Mouse (Mus musculus) gastrocnemius, postnatal 14 days (tissue): ENCODE measurements around the gene Kalrn. TPM values are rescaled to one million over a fixed set of nuclear protein-coding genes. Genes with fewer than 3 reads are reported as not detected.

Experiments used
- DNase-seq: peaks from one replicate; pipeline ENCODE4 v3.0.0; 2021; ENCODE audit warnings: mixed read lengths
- intact Hi-C: fragments of 180-260 bp; cut with DNase I; formaldehyde crosslinking; loops from one replicate; pipeline ENCODE4 v1.15.1; 2025; ENCODE audit warnings: low total_unique reads
- total RNA-seq, 2 experiments: library from RNA; stranded (reverse); gene quantifications; 2 replicates each; pipeline ENCODE4 v1.2.3; 2021

The Kalrn gene
- total RNA-seq, 2 experiments from 2014 or later = 16.3 to 20.2 TPM

DNA sequence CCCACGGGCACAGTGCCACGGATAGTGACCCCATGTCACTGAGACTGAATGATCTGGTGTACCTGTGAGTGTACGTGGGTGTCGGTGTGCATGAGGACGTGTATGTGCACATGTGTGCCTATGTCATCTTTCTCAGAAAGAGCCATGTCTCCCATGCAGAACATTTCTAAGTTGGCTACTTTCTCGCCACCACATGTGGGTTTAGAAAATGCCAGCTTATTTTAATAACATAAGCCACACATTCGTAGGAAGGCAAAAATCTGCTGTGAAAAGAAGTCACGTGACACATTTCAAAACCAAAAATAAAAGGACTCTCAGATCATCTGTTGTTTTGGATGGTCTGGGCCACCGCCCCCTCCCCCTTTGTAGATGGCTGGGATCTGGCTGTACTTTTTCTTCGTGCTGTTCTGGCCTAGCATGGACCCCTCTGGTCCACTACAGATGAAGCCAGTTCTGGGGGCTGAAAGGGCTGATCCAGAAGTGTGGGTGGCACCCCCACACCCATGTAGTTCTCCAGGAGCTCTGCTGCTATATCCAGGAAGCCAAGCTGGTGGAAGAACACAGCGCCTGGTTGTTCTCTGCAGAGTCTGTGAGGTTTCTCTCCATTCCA is 400.7 kb downstream of the Kalrn start:
- intact Hi-C loops = no loop called here
- no peak for DNase-seq

DNA sequence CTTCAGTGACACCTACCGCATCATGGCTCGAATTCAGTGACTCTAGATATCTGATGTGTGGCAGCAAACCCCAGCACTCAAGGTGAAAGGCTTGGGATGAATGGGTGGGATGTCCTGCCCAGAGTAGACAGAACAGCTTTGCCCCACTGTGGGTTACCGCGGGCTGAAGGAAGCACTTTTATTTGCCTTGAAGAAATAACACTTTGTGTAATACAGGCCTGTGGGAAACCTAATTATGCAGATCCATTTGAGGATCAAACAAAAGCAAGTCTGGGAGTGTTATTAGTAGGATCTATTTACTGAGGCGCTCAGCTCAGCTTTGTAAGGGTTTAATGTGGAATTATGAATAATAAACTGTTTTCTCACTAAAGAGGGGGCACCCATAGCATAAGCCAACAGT is 406.3 kb downstream of the Kalrn start:
- no peak for DNase-seq
- intact Hi-C loops = no loop called here

DNA sequence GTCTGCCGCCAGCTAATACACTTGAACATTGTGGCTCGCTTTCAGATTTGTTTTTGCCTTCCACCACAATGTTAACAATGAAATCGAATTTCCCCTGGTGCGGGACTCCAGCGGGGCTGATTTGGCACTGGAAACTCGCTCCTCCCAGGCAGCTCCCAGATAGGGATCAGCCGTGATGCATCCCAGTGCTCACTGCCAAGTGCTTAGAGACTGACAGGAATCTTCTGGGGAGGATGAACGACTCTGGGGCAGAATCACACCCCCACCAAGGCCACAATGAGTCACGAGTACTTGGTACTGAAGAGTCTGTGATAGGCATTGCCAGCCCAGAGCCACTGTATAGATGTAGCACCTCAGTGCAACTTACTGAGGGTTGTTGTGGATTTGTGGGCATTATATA is 410.2 kb downstream of the Kalrn start:
- no peak for DNase-seq
- intact Hi-C loops = no loop called here

DNA sequence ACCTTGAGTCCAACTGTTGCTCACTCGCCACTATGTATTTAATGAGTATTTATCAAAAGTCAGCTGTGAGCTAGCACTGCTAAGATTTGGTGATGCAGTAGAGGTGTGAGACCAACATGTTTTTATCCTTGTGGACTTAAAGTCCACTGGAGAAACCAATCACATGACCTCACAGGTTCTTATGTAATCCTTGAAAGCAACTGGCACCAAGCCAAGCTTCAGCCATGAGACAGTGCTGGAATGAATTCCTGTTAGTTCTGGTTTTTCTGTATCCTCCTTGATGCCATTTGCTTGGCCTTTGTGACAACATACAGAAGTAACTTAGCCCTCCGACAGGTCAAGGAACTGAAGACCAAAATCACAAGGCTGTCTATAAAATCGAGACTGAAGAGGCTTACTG is 413.8 kb downstream of the Kalrn start:
- intact Hi-C loops = no loop called here
- DNase-seq = no peak

DNA sequence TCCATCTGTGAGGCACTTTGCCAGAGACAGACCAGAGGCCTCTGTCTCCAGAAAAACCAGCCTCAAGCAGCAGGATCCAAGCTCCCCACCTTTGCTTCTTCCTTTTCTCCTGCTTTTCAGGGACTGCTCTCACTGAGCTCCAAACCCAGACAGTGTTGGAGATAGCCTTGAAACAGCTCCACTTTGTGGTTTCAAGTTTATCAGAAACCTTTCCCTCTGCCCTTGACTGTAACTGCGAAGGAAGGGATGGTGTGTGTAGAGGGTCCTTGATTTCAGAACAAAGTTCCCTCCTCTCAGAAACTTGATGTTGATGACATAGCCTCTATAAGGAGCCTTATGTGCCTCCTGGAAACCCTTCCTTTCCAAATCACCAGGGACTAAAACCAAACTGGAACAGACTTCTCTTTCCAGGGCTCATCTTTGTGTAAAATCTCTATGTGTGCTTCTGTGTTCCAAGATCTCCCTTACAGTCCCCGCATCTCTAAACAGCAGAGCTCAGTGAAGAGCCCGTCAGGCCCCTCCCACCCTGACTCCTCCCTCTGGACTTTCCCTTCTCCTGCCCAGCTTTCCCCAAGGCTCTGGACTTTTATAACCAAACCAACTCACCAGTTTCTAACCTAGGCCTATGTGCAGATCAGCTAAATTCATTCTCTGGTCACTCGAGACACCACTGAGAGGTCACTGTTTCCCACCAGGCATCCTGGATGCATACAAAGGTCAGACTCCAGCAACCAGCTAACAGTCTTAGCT is 415.8 kb downstream of the Kalrn start:
- intact Hi-C loops = no loop called here
- DNase-seq = no peak

DNA sequence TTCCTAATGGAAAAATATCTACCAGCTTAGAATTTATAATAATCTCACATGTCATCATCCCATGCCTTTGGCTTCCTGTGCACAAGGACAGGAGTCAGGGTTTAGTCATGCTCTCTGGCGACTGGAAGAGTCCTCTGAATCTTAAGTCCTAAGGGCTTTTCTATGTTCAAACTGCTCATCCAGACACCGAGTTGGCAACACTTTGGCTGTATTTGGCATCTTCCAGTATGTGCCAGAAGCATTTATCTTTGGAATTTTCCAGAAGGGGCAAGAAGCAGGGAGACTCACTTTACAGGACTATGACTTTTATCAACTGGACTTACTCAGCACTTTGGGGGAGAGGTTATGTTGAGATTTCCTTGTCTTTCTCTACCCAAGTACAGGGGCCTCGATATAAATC is 417.6 kb downstream of the Kalrn start:
- intact Hi-C loops = no loop called here
- no peak for DNase-seq

DNA sequence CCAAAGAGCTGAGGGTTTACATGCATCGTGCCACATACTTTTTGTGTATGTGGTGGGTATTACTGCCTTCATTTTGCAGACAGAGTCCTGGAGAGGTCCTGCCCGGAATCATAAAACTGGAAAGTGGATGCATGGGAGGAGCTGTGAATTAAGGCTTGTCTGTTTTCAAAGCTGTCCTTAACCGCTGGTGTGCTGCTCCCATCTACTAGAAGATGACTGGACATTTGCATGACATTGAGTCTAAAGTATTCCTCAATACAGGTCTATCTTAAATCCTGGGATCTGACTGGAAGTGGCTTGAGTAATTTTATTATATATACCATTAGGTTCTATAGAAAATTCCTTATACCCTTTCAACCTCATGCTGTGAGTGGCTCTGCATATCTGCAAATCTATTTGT is 418.4 kb downstream of the Kalrn start:
- DNase-seq = no peak
- intact Hi-C loops = no loop called here

DNA sequence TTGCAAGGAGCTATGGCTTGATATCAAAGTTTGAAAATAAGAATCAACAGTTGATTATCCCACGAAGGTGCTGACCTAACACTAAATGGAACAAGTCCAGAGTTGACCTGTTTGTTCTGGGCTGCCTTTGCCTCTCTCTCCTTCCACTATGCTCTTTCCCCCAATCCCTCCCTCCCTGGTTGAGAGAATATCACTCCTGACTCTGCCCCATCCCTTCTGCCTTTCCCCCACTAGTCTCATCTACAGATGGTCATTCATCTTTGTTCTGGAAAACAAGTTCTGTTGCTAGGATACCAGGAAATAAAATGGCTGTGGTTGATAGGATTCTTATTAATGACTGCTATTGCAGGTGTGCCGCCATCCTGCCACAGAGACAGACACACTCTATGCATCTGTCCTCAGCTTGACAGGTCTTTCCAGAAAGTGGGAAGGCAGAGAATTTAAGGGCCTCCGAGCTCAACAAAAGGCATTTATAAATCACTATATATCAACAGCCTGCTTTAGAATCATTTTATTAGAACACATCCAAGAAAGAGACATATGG is 421.7 kb downstream of the Kalrn start:
- DNase-seq = no peak
- intact Hi-C loops = no loop called here

DNA sequence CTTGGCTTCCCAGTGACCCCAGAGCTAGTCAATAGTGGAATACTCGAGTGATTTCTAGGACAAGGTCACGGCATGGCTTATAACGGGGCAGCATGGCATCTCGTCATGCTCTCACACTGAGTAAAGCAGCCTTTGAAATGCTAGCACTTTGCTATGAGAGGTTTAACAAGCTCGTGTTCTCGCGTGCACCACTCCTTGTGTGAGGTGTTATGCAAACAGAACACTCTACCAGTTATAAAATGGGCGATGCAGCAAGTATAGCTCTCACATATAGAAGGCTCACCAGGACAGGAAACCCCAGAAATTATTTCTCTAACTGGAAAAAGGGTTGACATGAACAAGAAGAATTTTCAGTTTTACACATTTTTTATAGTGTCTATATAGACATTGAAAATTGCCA is 431.7 kb downstream of the Kalrn start:
- intact Hi-C loops = no loop called here

DNA sequence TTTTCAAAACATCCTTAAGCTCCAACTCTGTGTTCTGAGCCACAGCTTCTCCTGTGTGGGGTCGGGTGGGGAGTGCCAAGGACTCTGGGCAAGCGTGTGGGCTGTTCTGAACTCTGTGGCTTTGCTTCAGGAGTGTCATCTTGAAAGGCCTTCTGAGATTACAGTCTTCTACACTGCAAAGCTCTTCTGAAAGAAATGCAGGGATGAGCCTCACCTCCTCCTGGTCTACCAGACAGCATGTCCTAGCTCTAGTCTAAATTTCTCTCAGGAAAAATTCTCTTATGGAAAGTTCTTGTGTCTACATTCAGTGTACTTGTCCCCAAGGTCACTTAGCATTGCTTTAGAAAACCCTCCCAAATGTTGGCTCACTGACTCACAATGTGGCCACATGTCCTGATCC is 438.3 kb downstream of the Kalrn start:
- intact Hi-C loops = no loop called here
- DNase-seq = no peak

More for the DNA sequence above, 431.7 kb downstream of the Kalrn start:
- DNase-seq = no peak

DNA sequence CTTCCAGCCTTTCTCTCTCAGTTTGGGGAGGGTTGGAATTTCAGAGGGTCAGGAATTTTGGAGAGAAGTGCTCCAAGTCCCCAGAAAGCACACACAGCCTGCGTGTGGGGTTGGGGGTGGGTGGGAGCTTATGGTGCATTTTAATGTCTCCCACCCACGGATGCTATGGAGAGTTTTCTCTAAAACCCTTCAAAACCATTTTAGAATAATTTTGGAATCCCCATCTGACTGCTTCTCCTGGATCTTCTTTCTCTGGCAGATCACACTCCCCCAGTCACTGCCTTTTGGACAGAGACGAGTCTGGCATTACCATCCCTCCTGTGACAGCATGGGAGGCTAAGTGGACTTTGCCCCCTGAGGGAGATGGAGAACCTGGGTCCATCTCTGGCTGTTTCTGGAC is 438.7 kb downstream of the Kalrn start:
- no peak for DNase-seq

DNA sequence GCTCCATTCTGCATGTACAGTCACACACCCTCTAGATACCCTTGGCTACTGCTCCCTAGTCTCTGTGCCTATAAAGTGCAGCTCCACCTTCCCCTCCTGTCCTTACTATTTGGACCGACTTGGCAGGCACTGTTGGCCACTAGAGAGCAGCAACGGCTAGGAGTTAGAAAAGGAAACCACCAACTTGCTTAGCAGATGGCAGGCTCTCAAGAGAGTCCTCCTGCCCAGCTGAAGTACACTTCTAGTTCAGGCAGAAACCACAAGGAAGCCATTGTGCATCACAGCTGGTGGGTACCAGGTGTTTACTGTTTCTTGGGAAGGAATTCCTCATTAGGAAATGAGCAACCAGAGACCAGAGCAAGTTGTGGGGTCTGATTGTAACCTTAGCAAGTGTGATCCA is 447.7 kb downstream of the Kalrn start:
- DNase-seq = peak; percentile 73
- intact Hi-C loops = loop anchor here (1.0 to 10.0 kb wide), 3 partner anchors 57 to 300 kb away; no protein-coding TSS in a partner anchor

More for the DNA sequence above, 438.7 kb downstream of the Kalrn start:
- intact Hi-C loops = no loop called here

DNA sequence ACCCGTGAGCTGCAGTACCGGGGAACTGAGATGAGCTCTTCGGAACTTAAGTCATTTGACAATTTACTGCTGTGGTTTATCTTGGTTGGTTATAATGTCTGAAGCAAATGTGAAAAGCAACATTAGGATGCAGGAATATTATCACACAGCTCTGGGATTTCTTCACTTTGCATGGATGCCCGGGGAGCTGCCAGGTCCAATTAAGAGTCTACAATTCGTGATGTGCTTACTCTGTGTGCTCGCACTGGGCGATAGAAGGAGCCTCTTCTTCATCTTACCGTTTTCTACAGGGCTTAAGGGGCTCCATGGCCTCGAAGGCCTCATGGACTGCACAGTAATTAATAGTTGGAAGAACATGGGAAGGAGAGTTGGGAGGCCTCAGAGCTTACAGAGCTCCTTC is 450.8 kb downstream of the Kalrn start:
- intact Hi-C loops = loop anchor here (10.0 kb wide), 1 partner anchor 172 kb away; no protein-coding TSS in a partner anchor
- DNase-seq = no peak

DNA sequence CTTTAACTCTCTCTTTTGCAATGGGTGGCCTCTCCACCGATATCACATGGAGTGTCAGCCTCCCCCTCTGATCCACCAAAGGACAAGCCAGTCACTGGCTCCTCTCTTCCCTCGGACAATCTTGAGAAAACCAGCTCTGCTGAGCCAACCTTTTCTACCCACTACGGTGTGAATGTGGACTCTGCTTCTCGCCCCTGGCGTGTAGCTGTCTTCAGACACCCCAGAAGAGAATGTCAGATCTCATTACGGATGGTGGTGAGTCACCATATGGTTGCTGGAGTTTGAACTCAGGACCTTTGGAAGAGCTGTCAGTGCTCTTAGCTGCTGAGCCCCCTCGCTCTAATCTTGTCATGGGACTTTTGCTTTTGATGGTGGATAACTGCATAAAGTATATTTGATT is 452.0 kb downstream of the Kalrn start:
- DNase-seq = no peak
- intact Hi-C loops = loop anchor here (10.0 kb wide), 1 partner anchor 174 kb away; no protein-coding TSS in a partner anchor

DNA sequence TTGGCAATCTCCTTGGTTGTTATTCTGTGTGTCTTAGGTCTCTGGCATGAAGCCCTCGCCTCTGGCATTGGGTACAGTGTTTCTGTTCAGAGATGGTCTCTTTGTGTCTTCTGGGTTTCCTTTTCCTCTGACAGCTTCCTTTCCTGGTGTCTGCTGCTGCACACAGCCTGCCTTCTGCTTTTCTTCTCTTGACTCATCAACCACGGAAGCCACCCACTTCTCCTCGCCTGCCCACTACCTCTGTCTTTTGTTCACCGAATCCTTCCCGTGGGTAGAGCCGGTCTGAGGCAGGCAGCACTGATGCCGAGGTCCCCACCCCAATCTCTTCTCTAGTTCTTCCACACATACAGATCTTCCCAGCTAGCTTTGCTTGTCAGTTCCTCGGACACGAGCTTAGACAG is 452.5 kb downstream of the Kalrn start:
- intact Hi-C loops = loop anchor here (10.0 kb wide), 1 partner anchor 174 kb away; no protein-coding TSS in a partner anchor
- DNase-seq = no peak

DNA sequence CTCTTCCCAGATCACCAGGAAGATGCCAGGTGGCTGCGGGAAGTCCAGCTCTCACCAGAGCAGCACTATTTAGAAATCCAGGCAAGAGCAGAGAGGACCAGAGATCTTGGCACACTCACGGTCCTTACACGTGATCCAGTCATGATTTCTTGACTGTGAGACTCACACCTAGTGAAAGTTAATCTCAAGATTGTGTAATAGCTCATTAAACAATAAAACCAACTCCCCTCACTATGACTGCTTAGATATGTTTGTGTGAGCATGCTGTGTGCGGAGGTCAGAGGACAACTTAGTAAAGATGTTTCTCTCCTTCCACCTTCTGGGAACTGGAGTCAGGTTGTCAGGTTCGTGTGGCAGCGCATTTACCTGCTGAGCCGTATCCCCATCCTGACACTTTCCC is 453.5 kb downstream of the Kalrn start:
- DNase-seq = no peak
- intact Hi-C loops = loop anchor here (10.0 kb wide), 1 partner anchor 175 kb away; no protein-coding TSS in a partner anchor

DNA sequence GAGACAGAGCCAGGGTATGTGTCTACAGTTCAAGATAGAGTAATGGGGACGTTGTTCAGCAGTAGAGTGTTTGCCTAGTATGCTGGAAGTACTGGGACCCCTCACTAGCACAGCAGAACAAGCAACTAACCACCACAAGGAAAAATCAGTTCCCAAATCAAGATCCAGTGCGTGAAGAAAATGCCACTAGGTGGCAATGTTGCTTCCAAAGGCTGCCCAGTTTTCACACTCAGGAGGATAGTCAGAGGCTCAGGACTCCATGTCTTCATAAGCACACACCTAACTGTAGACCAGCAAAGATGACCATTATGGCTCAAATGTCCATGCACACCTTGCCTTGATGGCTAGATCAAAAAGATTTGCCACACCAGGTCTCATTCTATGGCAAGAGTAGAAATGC is 454.0 kb downstream of the Kalrn start:
- intact Hi-C loops = no loop called here
- DNase-seq = no peak

DNA sequence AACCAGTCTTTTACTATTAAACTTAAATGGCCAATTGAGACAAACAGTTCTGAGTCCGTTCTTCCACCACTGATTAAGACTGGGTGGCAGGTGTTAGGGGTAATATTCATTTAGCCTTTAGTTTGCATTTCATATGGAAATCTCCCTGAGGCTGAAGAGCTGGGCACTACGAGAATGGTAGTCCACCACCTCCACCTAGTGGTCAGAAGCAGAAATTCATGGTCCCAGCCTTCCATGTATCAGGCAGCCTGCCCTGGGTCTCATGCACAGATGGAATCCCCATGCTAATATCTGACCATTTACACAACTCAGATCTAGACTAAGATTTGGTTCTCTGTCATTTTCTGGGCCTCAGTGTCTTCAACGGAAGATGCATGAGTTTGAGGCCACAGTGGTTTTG is 458.7 kb downstream of the Kalrn start:
- peak; percentile 46 for DNase-seq
- intact Hi-C loops = loop anchor here (2.0 kb wide), 1 partner anchor 114 kb away; no protein-coding TSS in a partner anchor

DNA sequence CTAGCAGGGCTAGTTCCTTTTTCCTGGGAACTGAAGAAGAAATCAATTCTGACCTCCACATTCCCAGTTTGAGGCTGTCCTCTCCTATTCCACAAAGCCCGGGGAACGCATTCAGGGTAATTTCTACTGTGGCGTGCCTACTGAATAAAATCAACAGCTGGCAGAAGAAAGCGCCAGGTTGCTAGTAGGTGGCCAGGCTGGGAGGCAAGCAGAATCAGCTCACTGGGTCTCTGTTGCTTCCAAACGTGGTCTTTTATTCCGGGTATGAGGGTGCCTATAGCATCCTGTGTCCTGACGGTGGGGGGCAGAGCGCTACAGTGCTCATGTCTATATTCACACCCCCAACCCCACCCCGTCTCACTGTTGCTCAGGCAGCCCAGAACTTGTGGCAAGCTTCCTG is 460.2 kb downstream of the Kalrn start:
- intact Hi-C loops = no loop called here
- DNase-seq = no peak

DNA sequence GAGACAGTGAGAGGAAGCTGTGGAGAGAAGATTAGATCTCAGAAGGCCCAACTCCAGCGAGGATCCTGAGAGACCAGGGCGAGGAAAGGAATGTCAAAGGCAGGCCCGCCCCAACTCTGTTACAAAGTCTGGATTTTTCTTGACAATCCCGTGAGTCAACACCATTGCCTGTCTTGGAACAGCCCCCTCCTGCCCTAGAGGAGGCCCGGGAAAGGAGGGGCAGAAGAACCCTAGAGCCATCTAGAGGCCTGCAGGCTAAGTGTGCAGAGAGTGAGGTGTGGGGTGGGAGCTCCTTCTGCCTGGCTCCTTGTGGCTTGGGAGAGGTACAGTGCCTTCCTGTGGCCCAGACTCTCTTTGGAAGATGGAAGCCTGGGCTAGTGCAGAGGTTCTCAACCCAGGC is 460.8 kb downstream of the Kalrn start:
- DNase-seq = peak; percentile 15
- intact Hi-C loops = no loop called here
